Mouse (Mus musculus): ENCODE data around the gene Gck. TPM values are rescaled to one million over a fixed set of nuclear protein-coding genes. Genes with fewer than 3 reads are reported as not detected.

Gene Gck
- polyA plus RNA-seq, 1 experiment, result 6.4 TPM

GRCm38 (mm10) chr11:5905778-5906518, 43.9 kb downstream of the Gck start:
- no peak for TF ChIP-seq POLR2A (IDR thresholded peaks at IDR 0.05; ENCODE audit: borderline replicate concordance, extremely low read depth, insufficient read depth, insufficient read length, poor library complexity, severe bottlenecking)
- TF ChIP-seq CTCF (IDR thresholded peaks at IDR 0.05; ENCODE audit: borderline replicate concordance, extremely low read depth, insufficient read depth, insufficient read length), result no peak
- DNase-seq (ENCODE audit: low read depth), result no peak

GRCm38 (mm10) chr11:5904871-5905270, 45.0 kb downstream of the Gck start:
- TF ChIP-seq POLR2A (IDR thresholded peaks at IDR 0.05; ENCODE audit: borderline replicate concordance, extremely low read depth, insufficient read depth, insufficient read length, poor library complexity, severe bottlenecking), result no peak
- no peak for DNase-seq (ENCODE audit: low read depth)

- no peak for DNase-seq (ENCODE audit: low read depth)
- TF ChIP-seq POLR2A (IDR thresholded peaks at IDR 0.05; ENCODE audit: borderline replicate concordance, extremely low read depth, insufficient read depth, insufficient read length, poor library complexity, severe bottlenecking), result no peak
- TF ChIP-seq CTCF (IDR thresholded peaks at IDR 0.05; ENCODE audit: borderline replicate concordance, extremely low read depth, insufficient read depth, insufficient read length), result no peak
Observed at GRCm38 (mm10) chr11:5904357-5904756, 45.5 kb downstream of the Gck start.

GRCm38 (mm10) chr11:5903844-5904243, 46.0 kb downstream of the Gck start:
- TF ChIP-seq CTCF (IDR thresholded peaks at IDR 0.05; ENCODE audit: borderline replicate concordance, extremely low read depth, insufficient read depth, insufficient read length) (no peak), POLR2A (IDR thresholded peaks at IDR 0.05; ENCODE audit: borderline replicate concordance, extremely low read depth, insufficient read depth, insufficient read length, poor library complexity, severe bottlenecking) (no peak)
- no peak for DNase-seq (ENCODE audit: low read depth)

GRCm38 (mm10) chr11:5902390-5902789, 47.5 kb downstream of the Gck start:
- DNase-seq (ENCODE audit: low read depth), result peak; percentile 53
- TF ChIP-seq POLR2A (IDR thresholded peaks at IDR 0.05; ENCODE audit: borderline replicate concordance, extremely low read depth, insufficient read depth, insufficient read length, poor library complexity, severe bottlenecking), result no peak

- DNase-seq (ENCODE audit: low read depth), result peak; percentile 95
- TF ChIP-seq CTCF (IDR thresholded peaks at IDR 0.05; ENCODE audit: borderline replicate concordance, extremely low read depth, insufficient read depth, insufficient read length), result no peak
- peak; percentile 56; the same call in 1 of the 2 replicates for TF ChIP-seq POLR2A (IDR thresholded peaks at IDR 0.05; ENCODE audit: borderline replicate concordance, extremely low read depth, insufficient read depth, insufficient read length, poor library complexity, severe bottlenecking)
Observed at GRCm38 (mm10) chr11:5901950-5902349, 47.9 kb downstream of the Gck start.

GRCm38 (mm10) chr11:5901320-5901719, 48.6 kb downstream of the Gck start:
- TF ChIP-seq CTCF (IDR thresholded peaks at IDR 0.05; ENCODE audit: borderline replicate concordance, extremely low read depth, insufficient read depth, insufficient read length), result no peak
- no peak for TF ChIP-seq POLR2A (IDR thresholded peaks at IDR 0.05; ENCODE audit: borderline replicate concordance, extremely low read depth, insufficient read depth, insufficient read length, poor library complexity, severe bottlenecking)
- DNase-seq (ENCODE audit: low read depth), result no peak

GRCm38 (mm10) chr11:5899286-5899685, 50.6 kb downstream of the Gck start:
- no peak for DNase-seq (ENCODE audit: low read depth)
- TF ChIP-seq POLR2A (IDR thresholded peaks at IDR 0.05; ENCODE audit: borderline replicate concordance, extremely low read depth, insufficient read depth, insufficient read length, poor library complexity, severe bottlenecking) (no peak), CTCF (IDR thresholded peaks at IDR 0.05; ENCODE audit: borderline replicate concordance, extremely low read depth, insufficient read depth, insufficient read length) (no peak)

GRCm38 (mm10) chr11:5898531-5898930, 51.4 kb downstream of the Gck start, which contains the start of gene Myl7:
TSS of gene Myl7 (minus strand) at chr11:5898782.
- TF ChIP-seq POLR2A (IDR thresholded peaks at IDR 0.05; ENCODE audit: borderline replicate concordance, extremely low read depth, insufficient read depth, insufficient read length, poor library complexity, severe bottlenecking) (no peak), CTCF (IDR thresholded peaks at IDR 0.05; ENCODE audit: borderline replicate concordance, extremely low read depth, insufficient read depth, insufficient read length) (no peak)
- DNase-seq (ENCODE audit: low read depth), result no peak

GRCm38 (mm10) chr11:5897839-5898238, 52.0 kb downstream of the Gck start:
- no peak for DNase-seq (ENCODE audit: low read depth)
- TF ChIP-seq CTCF (IDR thresholded peaks at IDR 0.05; ENCODE audit: borderline replicate concordance, extremely low read depth, insufficient read depth, insufficient read length) (no peak), POLR2A (IDR thresholded peaks at IDR 0.05; ENCODE audit: borderline replicate concordance, extremely low read depth, insufficient read depth, insufficient read length, poor library complexity, severe bottlenecking) (no peak)

GRCm38 (mm10) chr11:5897230-5897629, 52.7 kb downstream of the Gck start:
- DNase-seq (ENCODE audit: low read depth), result no peak
- no peak for TF ChIP-seq CTCF (IDR thresholded peaks at IDR 0.05; ENCODE audit: borderline replicate concordance, extremely low read depth, insufficient read depth, insufficient read length)
- TF ChIP-seq POLR2A (IDR thresholded peaks at IDR 0.05; ENCODE audit: borderline replicate concordance, extremely low read depth, insufficient read depth, insufficient read length, poor library complexity, severe bottlenecking), result no peak

GRCm38 (mm10) chr11:5893807-5894206, 56.1 kb downstream of the Gck start:
- DNase-seq (ENCODE audit: low read depth), result no peak
- TF ChIP-seq POLR2A (IDR thresholded peaks at IDR 0.05; ENCODE audit: borderline replicate concordance, extremely low read depth, insufficient read depth, insufficient read length, poor library complexity, severe bottlenecking), result no peak
- no peak for TF ChIP-seq CTCF (IDR thresholded peaks at IDR 0.05; ENCODE audit: borderline replicate concordance, extremely low read depth, insufficient read depth, insufficient read length)

Measured in brain, embryonic 14.5 days (tissue).